Mouse (Mus musculus): ENCODE data around the gene Crispld2. TPM values are rescaled to one million over a fixed set of nuclear protein-coding genes. Genes with fewer than 3 reads are reported as not detected.

Crispld2 gene
- polyA plus RNA-seq, 1 experiment from 2014 or later: 2.3 TPM

DNA sequence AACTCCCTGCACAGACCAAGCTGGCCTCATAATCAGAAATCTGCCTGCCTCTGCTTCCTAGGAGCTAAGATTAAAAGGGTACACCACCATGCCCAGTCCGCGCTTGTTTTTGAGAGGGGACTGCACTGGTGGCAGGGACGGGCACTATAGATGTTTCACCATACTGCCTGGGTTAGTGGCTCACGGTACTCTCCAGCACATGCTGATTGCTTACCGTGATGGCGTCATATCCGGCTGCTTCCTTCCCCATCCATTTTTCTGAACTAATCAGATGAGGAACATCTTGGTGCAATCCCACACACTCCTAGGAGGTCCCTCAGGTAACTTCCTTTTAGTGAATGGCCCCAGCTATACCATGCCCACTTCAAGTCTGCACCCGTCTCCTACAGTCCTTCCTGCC, 52.7 kb downstream of the Crispld2 start:
- no peaks in the 10 kb centered on the region for H3K27me3 ChIP-seq (ENCODE audit: control insufficient read depth, insufficient read depth, low read length)
- H3K4me1 ChIP-seq (ENCODE audit: control insufficient read depth, insufficient read depth, low read length): no peaks in the 10 kb centered on the region
- H3K4me2 ChIP-seq: no peak overlapping the region
- H3K9ac ChIP-seq (ENCODE audit: low read length): no peak overlapping the region
- WGBS: 86% methylated on average over 8 of the region's 8 CpGs
- DNase-seq (ENCODE audit: low spot score, missing footprints): no peak
- no peak overlapping the region for H3K4me3 ChIP-seq (ENCODE audit: low read depth, low read length)
- ATAC-seq (ENCODE audit: low FRiP score): no peak
- no peak overlapping the region for H3K27ac ChIP-seq (ENCODE audit: low read depth, low read length)
- H3K36me3 ChIP-seq (ENCODE audit: control insufficient read depth, insufficient read depth, low read length): no peaks in the 10 kb centered on the region
- H3K9me3 ChIP-seq (ENCODE audit: control insufficient read depth, low read length): no peaks in the 10 kb centered on the region

- DNase-seq (ENCODE audit: low spot score, missing footprints) (no peak), ATAC-seq (ENCODE audit: low FRiP score) (no peak)
- H3K4me2 ChIP-seq: no peak overlapping the region
- no peaks in the 10 kb centered on the region for H3K4me1 ChIP-seq (ENCODE audit: control insufficient read depth, insufficient read depth, low read length)
- no peaks in the 10 kb centered on the region for H3K27me3 ChIP-seq (ENCODE audit: control insufficient read depth, insufficient read depth, low read length)
- no peak overlapping the region for H3K9ac ChIP-seq (ENCODE audit: low read length)
- no peak overlapping the region for H3K4me3 ChIP-seq (ENCODE audit: low read depth, low read length)
- no peak overlapping the region for H3K27ac ChIP-seq (ENCODE audit: low read depth, low read length)
- WGBS: 79% methylated on average over 5 of the region's 5 CpGs
- no peaks in the 10 kb centered on the region for H3K36me3 ChIP-seq (ENCODE audit: control insufficient read depth, insufficient read depth, low read length)
- no peaks in the 10 kb centered on the region for H3K9me3 ChIP-seq (ENCODE audit: control insufficient read depth, low read length)
Observed at GRCm38 (mm10) chr8:120045471-120045870, 53.2 kb downstream of the Crispld2 start.

GRCm38 (mm10) chr8:120046258-120047020, 54.2 kb downstream of the Crispld2 start:
- 80% methylated on average over 14 of the region's 14 CpGs for WGBS
- no peak overlapping the region for H3K27ac ChIP-seq (ENCODE audit: low read depth, low read length)

GRCm38 (mm10) chr8:120049949-120050348, 57.7 kb downstream of the Crispld2 start:
- Histone ChIP-seq H3K9ac (ENCODE audit: low read length) (no peak overlapping the region), H3K27ac (ENCODE audit: low read depth, low read length) (no peak overlapping the region), H3K4me3 (ENCODE audit: low read depth, low read length) (no peak overlapping the region), H3K4me2 (no peak overlapping the region), H3K9me3 (ENCODE audit: control insufficient read depth, low read length) (no peaks in the 10 kb centered on the region), H3K36me3 (ENCODE audit: control insufficient read depth, insufficient read depth, low read length) (no peaks in the 10 kb centered on the region), H3K27me3 (ENCODE audit: control insufficient read depth, insufficient read depth, low read length) (no peaks in the 10 kb centered on the region), H3K4me1 (ENCODE audit: control insufficient read depth, insufficient read depth, low read length) (no peaks in the 10 kb centered on the region)
- no peak for ATAC-seq (ENCODE audit: low FRiP score)
- no peak for DNase-seq (ENCODE audit: low spot score, missing footprints)
- 85% methylated on average over 13 of the region's 13 CpGs for WGBS

More at GRCm38 (mm10) chr8:120046258-120047020, 54.2 kb downstream of the Crispld2 start:
- H3K27me3 ChIP-seq (ENCODE audit: control insufficient read depth, insufficient read depth, low read length): no peaks in the 10 kb centered on the region
- DNase-seq (ENCODE audit: low spot score, missing footprints) (no peak), ATAC-seq (ENCODE audit: low FRiP score) (no peak)
- no peaks in the 10 kb centered on the region for H3K9me3 ChIP-seq (ENCODE audit: control insufficient read depth, low read length)
- no peaks in the 10 kb centered on the region for H3K4me1 ChIP-seq (ENCODE audit: control insufficient read depth, insufficient read depth, low read length)
- no peak overlapping the region for H3K4me2 ChIP-seq
- H3K9ac ChIP-seq (ENCODE audit: low read length): no peak overlapping the region
- H3K36me3 ChIP-seq (ENCODE audit: control insufficient read depth, insufficient read depth, low read length): no peaks in the 10 kb centered on the region
- no peak overlapping the region for H3K4me3 ChIP-seq (ENCODE audit: low read depth, low read length)

DNA sequence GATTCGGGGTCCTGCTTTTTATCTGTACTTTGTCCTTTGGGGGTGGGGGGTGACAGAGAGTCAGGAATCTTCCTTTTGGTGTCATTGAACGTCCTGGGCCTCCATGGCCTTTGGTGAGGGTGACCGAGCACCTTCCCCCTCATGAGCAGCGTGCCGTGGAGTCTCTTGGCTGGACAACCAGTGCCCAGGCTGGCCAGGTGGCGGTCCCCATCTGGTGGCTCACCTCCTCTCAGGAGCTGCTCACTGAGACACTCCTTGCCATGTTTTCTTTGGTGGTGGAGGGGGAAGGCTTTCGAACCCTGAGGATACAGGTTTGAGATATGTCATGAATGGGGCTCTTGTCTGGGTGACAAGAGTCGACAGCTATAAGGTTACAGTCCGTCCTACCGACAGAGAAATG, 58.1 kb downstream of the Crispld2 start:
- no peaks in the 10 kb centered on the region for H3K9me3 ChIP-seq (ENCODE audit: control insufficient read depth, low read length)
- 89% methylated on average over 10 of the region's 10 CpGs for WGBS
- no peak for ATAC-seq (ENCODE audit: low FRiP score)

GRCm38 (mm10) chr8:120051006-120051405, 58.8 kb downstream of the Crispld2 start:
- H3K27me3 ChIP-seq (ENCODE audit: control insufficient read depth, insufficient read depth, low read length): no peaks in the 10 kb centered on the region
- WGBS: 83% methylated on average over 4 of the region's 4 CpGs
- ATAC-seq (ENCODE audit: low FRiP score): no peak

More for the DNA sequence above, 58.1 kb downstream of the Crispld2 start:
- Histone ChIP-seq H3K4me3 (ENCODE audit: low read depth, low read length) (no peak overlapping the region), H3K4me2 (no peak overlapping the region), H3K4me1 (ENCODE audit: control insufficient read depth, insufficient read depth, low read length) (no peaks in the 10 kb centered on the region), H3K36me3 (ENCODE audit: control insufficient read depth, insufficient read depth, low read length) (no peaks in the 10 kb centered on the region), H3K27me3 (ENCODE audit: control insufficient read depth, insufficient read depth, low read length) (no peaks in the 10 kb centered on the region), H3K9ac (ENCODE audit: low read length) (no peak overlapping the region), H3K27ac (ENCODE audit: low read depth, low read length) (no peak overlapping the region)
- no peak for DNase-seq (ENCODE audit: low spot score, missing footprints)

GRCm38 (mm10) chr8:120051908-120052307, 59.7 kb downstream of the Crispld2 start:
- ATAC-seq (ENCODE audit: low FRiP score) (no peak), DNase-seq (ENCODE audit: low spot score, missing footprints) (no peak)
- H3K9ac ChIP-seq (ENCODE audit: low read length): no peak overlapping the region
- H3K36me3 ChIP-seq (ENCODE audit: control insufficient read depth, insufficient read depth, low read length): no peaks in the 10 kb centered on the region
- H3K27ac ChIP-seq (ENCODE audit: low read depth, low read length): no peak overlapping the region
- H3K4me2 ChIP-seq: no peak overlapping the region
- H3K9me3 ChIP-seq (ENCODE audit: control insufficient read depth, low read length): no peaks in the 10 kb centered on the region
- no peaks in the 10 kb centered on the region for H3K4me1 ChIP-seq (ENCODE audit: control insufficient read depth, insufficient read depth, low read length)
- no peaks in the 10 kb centered on the region for H3K27me3 ChIP-seq (ENCODE audit: control insufficient read depth, insufficient read depth, low read length)
- 89% methylated on average over 4 of the region's 4 CpGs for WGBS
- H3K4me3 ChIP-seq (ENCODE audit: low read depth, low read length): no peak overlapping the region

More at GRCm38 (mm10) chr8:120051006-120051405, 58.8 kb downstream of the Crispld2 start:
- H3K4me2 ChIP-seq: no peak overlapping the region
- no peak overlapping the region for H3K4me3 ChIP-seq (ENCODE audit: low read depth, low read length)
- no peak for DNase-seq (ENCODE audit: low spot score, missing footprints)
- no peak overlapping the region for H3K27ac ChIP-seq (ENCODE audit: low read depth, low read length)
- H3K4me1 ChIP-seq (ENCODE audit: control insufficient read depth, insufficient read depth, low read length): no peaks in the 10 kb centered on the region
- H3K36me3 ChIP-seq (ENCODE audit: control insufficient read depth, insufficient read depth, low read length): no peaks in the 10 kb centered on the region
- H3K9me3 ChIP-seq (ENCODE audit: control insufficient read depth, low read length): no peaks in the 10 kb centered on the region
- no peak overlapping the region for H3K9ac ChIP-seq (ENCODE audit: low read length)

GRCm38 (mm10) chr8:120052318-120052717, 60.1 kb downstream of the Crispld2 start:
- no peaks in the 10 kb centered on the region for H3K27me3 ChIP-seq (ENCODE audit: control insufficient read depth, insufficient read depth, low read length)
- no peaks in the 10 kb centered on the region for H3K4me1 ChIP-seq (ENCODE audit: control insufficient read depth, insufficient read depth, low read length)
- no peak for ATAC-seq (ENCODE audit: low FRiP score)
- no peak overlapping the region for H3K9ac ChIP-seq (ENCODE audit: low read length)
- 85% methylated on average over 8 of the region's 8 CpGs for WGBS
- H3K9me3 ChIP-seq (ENCODE audit: control insufficient read depth, low read length): no peaks in the 10 kb centered on the region
- H3K36me3 ChIP-seq (ENCODE audit: control insufficient read depth, insufficient read depth, low read length): no peaks in the 10 kb centered on the region
- no peak overlapping the region for H3K4me2 ChIP-seq
- DNase-seq (ENCODE audit: low spot score, missing footprints): no peak
- no peak overlapping the region for H3K4me3 ChIP-seq (ENCODE audit: low read depth, low read length)
- H3K27ac ChIP-seq (ENCODE audit: low read depth, low read length): no peak overlapping the region

DNA sequence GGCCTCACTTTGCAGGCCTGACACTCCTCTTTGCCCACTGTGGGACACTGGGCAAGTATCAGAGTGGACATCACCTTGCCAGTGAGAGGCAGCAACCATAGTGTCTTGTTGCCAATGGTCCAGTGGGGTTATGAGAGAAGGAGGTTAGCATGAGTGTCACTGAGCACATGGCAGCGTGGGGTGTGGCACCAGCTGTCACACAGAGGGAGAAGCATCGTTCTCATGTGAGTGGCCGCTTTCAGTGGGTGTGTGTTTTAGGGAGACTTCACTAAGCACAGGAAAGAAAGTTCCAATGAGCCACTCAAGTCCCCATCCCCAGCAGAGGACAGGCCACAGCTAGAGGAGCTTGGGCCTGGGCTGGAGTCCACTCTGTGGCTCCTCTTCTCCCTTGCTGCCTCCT, 62.6 kb downstream of the Crispld2 start:
- no peaks in the 10 kb centered on the region for H3K4me1 ChIP-seq (ENCODE audit: control insufficient read depth, insufficient read depth, low read length)
- H3K27me3 ChIP-seq (ENCODE audit: control insufficient read depth, insufficient read depth, low read length): no peaks in the 10 kb centered on the region
- no peak overlapping the region for H3K4me3 ChIP-seq (ENCODE audit: low read depth, low read length)
- ATAC-seq (ENCODE audit: low FRiP score) (no peak), DNase-seq (ENCODE audit: low spot score, missing footprints) (no peak)
- no peak overlapping the region for H3K27ac ChIP-seq (ENCODE audit: low read depth, low read length)
- no peak overlapping the region for H3K4me2 ChIP-seq
- no peaks in the 10 kb centered on the region for H3K36me3 ChIP-seq (ENCODE audit: control insufficient read depth, insufficient read depth, low read length)
- H3K9ac ChIP-seq (ENCODE audit: low read length): no peak overlapping the region
- 92% methylated on average over 3 of the region's 3 CpGs for WGBS
- no peaks in the 10 kb centered on the region for H3K9me3 ChIP-seq (ENCODE audit: control insufficient read depth, low read length)
